Mouse (Mus musculus): Measurements from ENCODE around the gene Vps37b. TPM values are rescaled to one million over a fixed set of nuclear protein-coding genes. Genes with fewer than 3 reads are reported as not detected.

Vps37b gene
- polyA plus RNA-seq, 1 experiment from 2014 or later, result 30.7 TPM

- Histone ChIP-seq H3K36me3 (ENCODE audit: insufficient read depth, low read length) (0 out of 2 replicates have a peak, but pooled peaks cover 10% of the 10 kb centered on the region), H3K27me3 (ENCODE audit: insufficient read depth, low read length) (no peaks in the 10 kb centered on the region), H3K4me2 (ENCODE audit: low read length) (no peak overlapping the region), H3K27ac (0 out of 2 replicates have a peak overlapping the region, but pooled peaks have one; percentile 21), H3K9ac (ENCODE audit: low read depth, low read length) (no peak overlapping the region), H3K4me3 (replicated peaks; ENCODE audit: low read depth, low read length) (no peak overlapping the region), H3K9me3 (replicated peaks; ENCODE audit: low read length) (no peaks in the 10 kb centered on the region), H3K4me1 (replicated peaks; ENCODE audit: insufficient read depth, low read length) (no peaks in the 10 kb centered on the region)
- TF ChIP-seq CTCF (IDR thresholded peaks at IDR 0.05; ENCODE audit: low read depth), result peak; percentile 95
- peak; percentile 86 for DNase-seq (ENCODE audit: low spot score)
- ATAC-seq (replicated peaks; ENCODE audit: low FRiP score, low read depth), result peak; percentile 38; the same call in 1 of the 2 replicates
- WGBS, result 36% methylated on average over 5 of the region's 5 CpGs
Observed at GRCm38 (mm10) chr5:123992794-123993193, 39.3 kb downstream of the Vps37b start.

GRCm38 (mm10) chr5:123992193-123992637 is 39.9 kb downstream of the Vps37b start:
- H3K9ac ChIP-seq (ENCODE audit: low read depth, low read length), result no peak overlapping the region
- H3K4me3 ChIP-seq (replicated peaks; ENCODE audit: low read depth, low read length), result no peak overlapping the region
- ATAC-seq (replicated peaks; ENCODE audit: low FRiP score, low read depth), result no peak
- H3K4me1 ChIP-seq (replicated peaks; ENCODE audit: insufficient read depth, low read length), result no peaks in the 10 kb centered on the region
- no peak overlapping the region for H3K4me2 ChIP-seq (ENCODE audit: low read length)
- 0 out of 2 replicates have a peak overlapping the region, but pooled peaks have one; percentile 36 for H3K27ac ChIP-seq
- H3K27me3 ChIP-seq (ENCODE audit: insufficient read depth, low read length), result no peaks in the 10 kb centered on the region
- DNase-seq (ENCODE audit: low spot score), result peak; percentile 40
- 71% methylated on average over 10 of the region's 10 CpGs for WGBS
- TF ChIP-seq CTCF (IDR thresholded peaks at IDR 0.05; ENCODE audit: low read depth), result no peak
- H3K36me3 ChIP-seq (ENCODE audit: insufficient read depth, low read length), result 0 out of 2 replicates have a peak, but pooled peaks cover 10% of the 10 kb centered on the region
- H3K9me3 ChIP-seq (replicated peaks; ENCODE audit: low read length), result no peaks in the 10 kb centered on the region

- 0 out of 2 replicates have a peak, but pooled peaks cover 3% of the 10 kb centered on the region for H3K4me1 ChIP-seq (replicated peaks; ENCODE audit: insufficient read depth, low read length)
- H3K4me2 ChIP-seq (ENCODE audit: low read length), result no peak overlapping the region
- no peak for DNase-seq (ENCODE audit: low spot score)
- no peak overlapping the region for H3K4me3 ChIP-seq (replicated peaks; ENCODE audit: low read depth, low read length)
- no peak for TF ChIP-seq CTCF (IDR thresholded peaks at IDR 0.05; ENCODE audit: low read depth)
- H3K27me3 ChIP-seq (ENCODE audit: insufficient read depth, low read length), result no peaks in the 10 kb centered on the region
- no peaks in the 10 kb centered on the region for H3K9me3 ChIP-seq (replicated peaks; ENCODE audit: low read length)
- no peak for ATAC-seq (replicated peaks; ENCODE audit: low FRiP score, low read depth)
- H3K27ac ChIP-seq, result no peak overlapping the region
- no peak overlapping the region for H3K9ac ChIP-seq (ENCODE audit: low read depth, low read length)
- 71% methylated on average over 6 of the region's 6 CpGs for whole genome bisulfite sequencing
- 0 out of 2 replicates have a peak, but pooled peaks cover 7% of the 10 kb centered on the region for H3K36me3 ChIP-seq (ENCODE audit: insufficient read depth, low read length)
Observed at GRCm38 (mm10) chr5:123991321-123991720, 40.7 kb downstream of the Vps37b start.

GRCm38 (mm10) chr5:123989941-123990885 is 41.9 kb downstream of the Vps37b start:
- DNase-seq (ENCODE audit: low spot score) (no peak), ATAC-seq (replicated peaks; ENCODE audit: low FRiP score, low read depth) (no peak)
- Histone ChIP-seq H3K4me3 (replicated peaks; ENCODE audit: low read depth, low read length) (no peak overlapping the region), H3K27ac (no peak overlapping the region), H3K4me1 (replicated peaks; ENCODE audit: insufficient read depth, low read length) (0 out of 2 replicates have a peak, but pooled peaks cover 3% of the 10 kb centered on the region), H3K9me3 (replicated peaks; ENCODE audit: low read length) (no peaks in the 10 kb centered on the region), H3K27me3 (ENCODE audit: insufficient read depth, low read length) (no peaks in the 10 kb centered on the region), H3K36me3 (ENCODE audit: insufficient read depth, low read length) (0 out of 2 replicates have a peak, but pooled peaks cover 6% of the 10 kb centered on the region), H3K9ac (ENCODE audit: low read depth, low read length) (no peak overlapping the region), H3K4me2 (ENCODE audit: low read length) (no peak overlapping the region)
- no peak for TF ChIP-seq CTCF (IDR thresholded peaks at IDR 0.05; ENCODE audit: low read depth)
- WGBS, result 66% methylated on average over 20 of the region's 20 CpGs

GRCm38 (mm10) chr5:123987511-123987910 is 44.6 kb downstream of the Vps37b start:
- H3K27ac ChIP-seq, result 0 out of 2 replicates have a peak overlapping the region, but pooled peaks have one; percentile 44
- H3K9ac ChIP-seq (ENCODE audit: low read depth, low read length), result no peak overlapping the region
- H3K4me1 ChIP-seq (replicated peaks; ENCODE audit: insufficient read depth, low read length), result 0 out of 2 replicates have a peak, but pooled peaks cover 3% of the 10 kb centered on the region
- no peak for TF ChIP-seq CTCF (IDR thresholded peaks at IDR 0.05; ENCODE audit: low read depth)
- no peaks in the 10 kb centered on the region for H3K27me3 ChIP-seq (ENCODE audit: insufficient read depth, low read length)
- DNase-seq (ENCODE audit: low spot score), result no peak
- H3K4me2 ChIP-seq (ENCODE audit: low read length), result no peak overlapping the region
- WGBS, result 74% methylated on average over 4 of the region's 4 CpGs
- H3K4me3 ChIP-seq (replicated peaks; ENCODE audit: low read depth, low read length), result no peak overlapping the region
- ATAC-seq (replicated peaks; ENCODE audit: low FRiP score, low read depth), result no peak
- no peaks in the 10 kb centered on the region for H3K9me3 ChIP-seq (replicated peaks; ENCODE audit: low read length)
- H3K36me3 ChIP-seq (ENCODE audit: insufficient read depth, low read length), result 0 out of 2 replicates have a peak, but pooled peaks cover 6% of the 10 kb centered on the region

- ATAC-seq (replicated peaks; ENCODE audit: low FRiP score, low read depth) (peak; percentile 18; the same call in 1 of the 2 replicates), DNase-seq (ENCODE audit: low spot score) (peak; percentile 38)
- Histone ChIP-seq H3K36me3 (ENCODE audit: insufficient read depth, low read length) (0 out of 2 replicates have a peak, but pooled peaks cover 5% of the 10 kb centered on the region), H3K4me3 (replicated peaks; ENCODE audit: low read depth, low read length) (no peak overlapping the region), H3K4me2 (ENCODE audit: low read length) (no peak overlapping the region), H3K9ac (ENCODE audit: low read depth, low read length) (no peak overlapping the region), H3K27me3 (ENCODE audit: insufficient read depth, low read length) (no peaks in the 10 kb centered on the region), H3K4me1 (replicated peaks; ENCODE audit: insufficient read depth, low read length) (0 out of 2 replicates have a peak, but pooled peaks cover 3% of the 10 kb centered on the region), H3K27ac (0 out of 2 replicates have a peak overlapping the region, but pooled peaks have one; percentile 13), H3K9me3 (replicated peaks; ENCODE audit: low read length) (no peaks in the 10 kb centered on the region)
- 26% methylated on average over 2 of the region's 2 CpGs for WGBS
- TF ChIP-seq CTCF (IDR thresholded peaks at IDR 0.05; ENCODE audit: low read depth), result no peak
Observed at GRCm38 (mm10) chr5:123986925-123987324, 45.1 kb downstream of the Vps37b start.

Data from kidney, postnatal 0 days (tissue).